Mouse (Mus musculus) forebrain, embryonic 16.5 days (tissue): Measurements from ENCODE around the gene Gm8374. TPM values are rescaled to one million over a fixed set of nuclear protein-coding genes. Genes with fewer than 3 reads are reported as not detected.
A peak's percentile ranks its signal among the peaks of the same experiment; 100 is the strongest.
"Not testable (repeated sequence)": the region's sequence is repeated elsewhere in the genome, so short reads cannot be mapped to it uniquely, and the experiment has no call there.

Experiments
- ATAC-seq: fragments of 200-750 bp; cut with Nextera tagmentation; 2 replicates; pipeline ENCODE4 v1.8.0; 2017; ENCODE audit warnings: mild to moderate bottlenecking, moderate library complexity
- H3K27ac ChIP-seq: fragments of 300-500 bp; sonication (generic); 2 replicates; pipeline ENCODE4 v1.5.1; 2014; ENCODE audit warnings: low read length, control low read depth
- H3K27me3 ChIP-seq: fragments of 300-500 bp; sonication (generic); replicated peaks from 2 replicates; pipeline ENCODE4 v1.6.1; 2014; ENCODE audit warnings: low read length; ENCODE audit not compliant: control insufficient read depth, insufficient read depth
- H3K36me3 ChIP-seq: fragments of 300-500 bp; sonication (generic); 2 replicates; pipeline ENCODE4 v1.6.1; 2014; ENCODE audit not compliant: control insufficient read depth, insufficient read depth
- H3K4me1 ChIP-seq: fragments of 300-500 bp; sonication (generic); replicated peaks from 2 replicates; pipeline ENCODE4 v1.6.1; 2014; ENCODE audit warnings: low read length; ENCODE audit not compliant: control insufficient read depth, insufficient read depth
- H3K4me2 ChIP-seq: fragments of 300-500 bp; sonication (generic); 2 replicates; pipeline ENCODE4 v1.6.1; 2014; ENCODE audit warnings: mild to moderate bottlenecking, low read length, control low read depth
- H3K4me3 ChIP-seq: fragments of 300-500 bp; sonication (generic); replicated peaks from 2 replicates; pipeline ENCODE4 v1.5.1; 2014; ENCODE audit warnings: mild to moderate bottlenecking, low read length, control low read depth
- H3K9ac ChIP-seq: fragments of 300-500 bp; sonication (generic); replicated peaks from 2 replicates; pipeline ENCODE4 v1.6.1; 2014; ENCODE audit warnings: low read depth, low read length, control low read depth
- H3K9me3 ChIP-seq: fragments of 300-500 bp; sonication (generic); 2 replicates; pipeline ENCODE4 v1.6.1; 2016; ENCODE audit warnings: low read length; ENCODE audit not compliant: control insufficient read depth
- WGBS: fragments of 180-500 bp; shearing (Covaris S2); extraction: QIAGEN DNeasy Blood & Tissue Kit; methylation state at CpG from one replicate; pipeline ENCODE4 v1.1.7; 2014; 5-methylcytosine and 5-hydroxymethylcytosine counted together
- polyA plus RNA-seq: library from polyadenylated mRNA; unstranded; fragments of >200 nt; fragmentation: Nextera tagmentation; extraction: Ambion mirVana; gene quantifications from 2 replicates; pipeline ENCODE4 v1.2.1, GENCODE M21; 2015

Gene Gm8374
- polyA plus RNA-seq = not detected in 2 replicates

GRCm38 (mm10) chr14:7365034-7365433 is at the start of gene Gm8374:
TSS of gene Gm8374 (minus strand) at chr14:7365134.
- H3K27me3 ChIP-seq, H3K27ac ChIP-seq, H3K4me1 ChIP-seq, H3K4me2 ChIP-seq, ATAC-seq, H3K36me3 ChIP-seq, H3K4me3 ChIP-seq, H3K9ac ChIP-seq, H3K9me3 ChIP-seq: not testable (repeated sequence)
- WGBS = 86% methylated on average over 3 of the region's 3 CpGs

GRCm38 (mm10) chr14:7332295-7332694 is 32.6 kb downstream of the Gm8374 start, which contains the start of gene Gm5797:
TSS of gene Gm5797 (minus strand) at chr14:7332395.
- H3K4me2 ChIP-seq, H3K27me3 ChIP-seq, H3K27ac ChIP-seq, H3K4me1 ChIP-seq, H3K36me3 ChIP-seq, H3K9me3 ChIP-seq, ATAC-seq, H3K9ac ChIP-seq, H3K4me3 ChIP-seq: not testable (repeated sequence)
- no CpG with 5 or more reads among the region's 1 CpGs for WGBS

- not testable (repeated sequence) for H3K27ac ChIP-seq, H3K27me3 ChIP-seq, H3K9me3 ChIP-seq, H3K36me3 ChIP-seq, H3K4me1 ChIP-seq
- peak overlapping the region; percentile 69 for H3K9ac ChIP-seq
- peak overlapping the region; percentile 52 for H3K4me2 ChIP-seq
- peak overlapping the region; percentile 53 for H3K4me3 ChIP-seq
- peak; percentile 43; the same call in 1 of the 2 replicates for ATAC-seq
- WGBS = 0% methylated on average over 12 of the region's 19 CpGs
These were observed 49.8 kb downstream of the Gm8374 start for GRCm38 (mm10) chr14:7315093-7315492.

DNA sequence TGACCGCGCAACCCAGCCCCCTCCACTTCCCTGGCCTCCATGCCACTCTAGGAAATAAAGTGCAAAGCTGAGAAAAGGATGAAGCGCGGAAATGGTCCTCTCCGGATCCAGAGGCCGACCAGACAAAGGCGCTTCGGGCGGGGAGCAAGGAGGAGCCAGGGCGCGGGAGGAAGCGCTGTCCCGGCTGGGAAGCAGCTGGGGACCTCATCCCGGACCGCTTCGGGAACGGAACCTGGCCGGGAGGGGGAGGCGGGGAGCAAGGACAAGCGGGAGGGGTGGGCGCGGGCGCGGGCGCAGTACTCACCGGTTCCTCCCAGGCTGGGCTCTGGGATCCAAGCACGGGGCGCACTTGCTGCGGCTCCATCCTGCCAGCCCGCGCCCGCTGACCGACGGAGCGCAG is 50.3 kb downstream of the Gm8374 start, which contains the start of gene Gm3739:
TSS of gene Gm3739 (minus strand) at position 389 of the 400 bp plus-strand sequence.
- H3K9me3 ChIP-seq, H3K27ac ChIP-seq, H3K4me1 ChIP-seq, ATAC-seq, H3K27me3 ChIP-seq, H3K36me3 ChIP-seq: not testable (repeated sequence)
- 0% methylated on average over 14 of the region's 35 CpGs for WGBS
- Histone ChIP-seq H3K9ac (peak within 1 kb of the TSS; percentile 69), H3K4me2 (peak within 1 kb of the TSS; percentile 52), H3K4me3 (peak within 1 kb of the TSS; percentile 53)

Other genes starting within 250 kb of the Gm8374 start
- not detected in 2 replicates for gene Gm6676, start 239.7 kb downstream of the Gm8374 start, polyA plus RNA-seq
- gene Gm3512, start 190.6 kb downstream of the Gm8374 start, polyA plus RNA-seq = 7.5 and 9.5 TPM in 2 replicates
- gene Gm16434, start 170.6 kb downstream of the Gm8374 start, polyA plus RNA-seq = not detected in 2 replicates
- gene Gm3727, start 100.4 kb downstream of the Gm8374 start, polyA plus RNA-seq = not detected in 2 replicates
- 5.4 and 5.5 TPM in 2 replicates for gene Gm3739, start 50.1 kb downstream of the Gm8374 start, polyA plus RNA-seq
- gene Gm5797, start 32.7 kb downstream of the Gm8374 start, polyA plus RNA-seq = not detected in 2 replicates
- gene Gm3755, start 85.8 kb upstream of the Gm8374 start, polyA plus RNA-seq = not detected in 2 replicates
- 12.4 and 15.4 TPM in 2 replicates for gene Gm3752, start 118.6 kb upstream of the Gm8374 start, polyA plus RNA-seq
- gene Gm3558, start 203.4 kb upstream of the Gm8374 start, polyA plus RNA-seq = 3.0 and 3.8 TPM in 2 replicates
- not detected in 2 replicates for gene Gm10338, start 230.5 kb upstream of the Gm8374 start, polyA plus RNA-seq